Mouse (Mus musculus): ENCODE measurements around the gene Il17f. TPM values are rescaled to one million over a fixed set of nuclear protein-coding genes. Genes with fewer than 3 reads are reported as not detected.
"Not testable (repeated sequence)": the region's sequence is repeated elsewhere in the genome, so short reads cannot be mapped to it uniquely, and the experiment has no call there.

The Il17f gene
- polyA plus RNA-seq (2016; fragmentation: Nextera tagmentation; extraction: Ambion mirVana): 0.54 TPM in 1 of 2 replicates, not detected in the other

GRCm38 (mm10) chr1:20790517-20790916, at the start of gene Il17f:
Gene Il17f, minus strand, starts transcription at chr1:20790617.
- not testable (repeated sequence) for H3K4me2 ChIP-seq (replicated peaks); H3K4me3 ChIP-seq; H3K4me1 ChIP-seq; H3K27me3 ChIP-seq; ATAC-seq (ENCODE audit: low FRiP score, low read depth); H3K9ac ChIP-seq (replicated peaks); H3K27ac ChIP-seq (replicated peaks); H3K9me3 ChIP-seq; H3K36me3 ChIP-seq
- WGBS: 80% methylated on average over 1 of the region's 1 CpGs

GRCm38 (mm10) chr1:20839911-20840310, 49.5 kb upstream of the Il17f start:
- Histone ChIP-seq H3K4me1 (no peaks in the 10 kb centered on the region), H3K9ac (replicated peaks) (no peak overlapping the region), H3K4me3 (no peak overlapping the region), H3K27me3 (no peaks in the 10 kb centered on the region), H3K9me3 (no peaks in the 10 kb centered on the region), H3K36me3 (no peaks in the 10 kb centered on the region), H3K27ac (replicated peaks) (no peak overlapping the region), H3K4me2 (replicated peaks) (no peak overlapping the region)
- no peak for ATAC-seq (ENCODE audit: low FRiP score, low read depth)
- WGBS: 83% methylated on average over 3 of the region's 3 CpGs

GRCm38 (mm10) chr1:20836551-20837125, 46.2 kb upstream of the Il17f start:
- Histone ChIP-seq H3K27ac (replicated peaks) (no peak overlapping the region), H3K4me2 (replicated peaks) (no peak overlapping the region), H3K9me3 (no peaks in the 10 kb centered on the region), H3K4me1 (no peaks in the 10 kb centered on the region), H3K36me3 (no peaks in the 10 kb centered on the region), H3K9ac (replicated peaks) (no peak overlapping the region), H3K27me3 (no peaks in the 10 kb centered on the region), H3K4me3 (no peak overlapping the region)
- WGBS: 87% methylated on average over 3 of the region's 3 CpGs
- no peak for ATAC-seq (ENCODE audit: low FRiP score, low read depth)

GRCm38 (mm10) chr1:20833141-20833511, 42.7 kb upstream of the Il17f start:
- no peak for ATAC-seq (ENCODE audit: low FRiP score, low read depth)
- Histone ChIP-seq H3K36me3 (no peaks in the 10 kb centered on the region), H3K4me3 (no peak overlapping the region), H3K4me2 (replicated peaks) (no peak overlapping the region), H3K4me1 (no peaks in the 10 kb centered on the region), H3K27ac (replicated peaks) (no peak overlapping the region), H3K9ac (replicated peaks) (no peak overlapping the region), H3K9me3 (no peaks in the 10 kb centered on the region), H3K27me3 (no peaks in the 10 kb centered on the region)
- 87% methylated on average over 3 of the region's 4 CpGs for WGBS

GRCm38 (mm10) chr1:20832473-20833140, 42.2 kb upstream of the Il17f start:
- no peak overlapping the region for H3K4me2 ChIP-seq (replicated peaks)
- H3K4me1 ChIP-seq: no peaks in the 10 kb centered on the region
- 81% methylated on average over 5 of the region's 5 CpGs for WGBS
- H3K9me3 ChIP-seq: no peaks in the 10 kb centered on the region
- ATAC-seq (ENCODE audit: low FRiP score, low read depth): no peak
- no peak overlapping the region for H3K27ac ChIP-seq (replicated peaks)
- no peaks in the 10 kb centered on the region for H3K36me3 ChIP-seq
- no peaks in the 10 kb centered on the region for H3K27me3 ChIP-seq
- H3K4me3 ChIP-seq: no peak overlapping the region
- H3K9ac ChIP-seq (replicated peaks): no peak overlapping the region

GRCm38 (mm10) chr1:20830546-20830945, 40.1 kb upstream of the Il17f start:
- WGBS: 100% methylated on average over 1 of the region's 1 CpGs
- Histone ChIP-seq H3K9me3 (no peaks in the 10 kb centered on the region), H3K4me2 (replicated peaks) (no peak overlapping the region), H3K4me3 (no peak overlapping the region), H3K4me1 (no peaks in the 10 kb centered on the region), H3K36me3 (no peaks in the 10 kb centered on the region), H3K27me3 (no peaks in the 10 kb centered on the region), H3K9ac (replicated peaks) (no peak overlapping the region), H3K27ac (replicated peaks) (no peak overlapping the region)
- no peak for ATAC-seq (ENCODE audit: low FRiP score, low read depth)

- Histone ChIP-seq H3K27ac (replicated peaks) (no peak overlapping the region), H3K9me3 (no peaks in the 10 kb centered on the region), H3K4me3 (no peak overlapping the region), H3K4me2 (replicated peaks) (no peak overlapping the region), H3K36me3 (no peaks in the 10 kb centered on the region), H3K4me1 (no peaks in the 10 kb centered on the region), H3K27me3 (no peaks in the 10 kb centered on the region), H3K9ac (replicated peaks) (no peak overlapping the region)
- ATAC-seq (ENCODE audit: low FRiP score, low read depth): no peak
- WGBS: 97% methylated on average over 2 of the region's 2 CpGs
Observed at GRCm38 (mm10) chr1:20828061-20828460, 37.6 kb upstream of the Il17f start.

- no peaks in the 10 kb centered on the region for H3K36me3 ChIP-seq
- no peak overlapping the region for H3K4me2 ChIP-seq (replicated peaks)
- H3K9ac ChIP-seq (replicated peaks): no peak overlapping the region
- no peak overlapping the region for H3K4me3 ChIP-seq
- ATAC-seq (ENCODE audit: low FRiP score, low read depth): no peak
- no peaks in the 10 kb centered on the region for H3K9me3 ChIP-seq
- no peaks in the 10 kb centered on the region for H3K27me3 ChIP-seq
- H3K4me1 ChIP-seq: no peaks in the 10 kb centered on the region
- H3K27ac ChIP-seq (replicated peaks): no peak overlapping the region
Observed at GRCm38 (mm10) chr1:20825036-20825435, 34.6 kb upstream of the Il17f start.

- Histone ChIP-seq H3K4me1 (0 out of 2 replicates have a peak, but pooled peaks cover 2% of the 10 kb centered on the region), H3K9me3 (no peaks in the 10 kb centered on the region), H3K27ac (replicated peaks) (no peak overlapping the region), H3K36me3 (no peaks in the 10 kb centered on the region), H3K4me3 (no peak overlapping the region), H3K9ac (replicated peaks) (no peak overlapping the region), H3K4me2 (replicated peaks) (no peak overlapping the region), H3K27me3 (no peaks in the 10 kb centered on the region)
- ATAC-seq (ENCODE audit: low FRiP score, low read depth): no peak
- 19% methylated on average over 2 of the region's 2 CpGs for WGBS
Observed at GRCm38 (mm10) chr1:20823906-20824305, 33.5 kb upstream of the Il17f start.

- Histone ChIP-seq H3K4me3 (no peak overlapping the region), H3K27ac (replicated peaks) (no peak overlapping the region), H3K4me2 (replicated peaks) (no peak overlapping the region), H3K36me3 (no peaks in the 10 kb centered on the region), H3K27me3 (no peaks in the 10 kb centered on the region), H3K9me3 (no peaks in the 10 kb centered on the region), H3K9ac (replicated peaks) (no peak overlapping the region), H3K4me1 (peaks cover 6% of the 10 kb centered on the region)
- 45% methylated on average over 4 of the region's 4 CpGs for WGBS
- no peak for ATAC-seq (ENCODE audit: low FRiP score, low read depth)
Observed at GRCm38 (mm10) chr1:20823471-20823870, 33.1 kb upstream of the Il17f start.

- no peaks in the 10 kb centered on the region for H3K9me3 ChIP-seq
- WGBS: 88% methylated on average over 4 of the region's 4 CpGs
- no peaks in the 10 kb centered on the region for H3K27me3 ChIP-seq
- H3K36me3 ChIP-seq: peaks cover 12% of the 10 kb centered on the region
- no peak overlapping the region for H3K4me2 ChIP-seq (replicated peaks)
- ATAC-seq (ENCODE audit: low FRiP score, low read depth): no peak
- H3K9ac ChIP-seq (replicated peaks): no peak overlapping the region
- H3K27ac ChIP-seq (replicated peaks): no peak overlapping the region
- no peak overlapping the region for H3K4me3 ChIP-seq
- peaks cover 12% of the 10 kb centered on the region for H3K4me1 ChIP-seq
Observed at GRCm38 (mm10) chr1:20820959-20821358, 30.5 kb upstream of the Il17f start.

GRCm38 (mm10) chr1:20819771-20820605, 29.6 kb upstream of the Il17f start, which contains the start of gene Mcm3:
Gene Mcm3, minus strand, starts transcription at chr1:20820312.
- Histone ChIP-seq H3K27ac (replicated peaks) (no peak within 1 kb of the TSS), H3K4me3 (peak within 1 kb of the TSS; percentile 76), H3K4me2 (replicated peaks) (peak within 1 kb of the TSS; percentile 77), H3K4me1 (peaks cover 12% of the 10 kb centered on the region), H3K27me3 (no peaks in the 10 kb centered on the region), H3K9me3 (no peaks in the 10 kb centered on the region), H3K36me3 (peaks cover 21% of the 10 kb centered on the region), H3K9ac (replicated peaks) (peak within 1 kb of the TSS; percentile 60)
- ATAC-seq (ENCODE audit: low FRiP score, low read depth): peak; percentile 99
- whole genome bisulfite sequencing: under 1% methylated on average over 46 of the region's 52 CpGs
